Mouse (Mus musculus): ENCODE measurements around the gene Osm. TPM values are rescaled to one million over a fixed set of nuclear protein-coding genes. Genes with fewer than 3 reads are reported as not detected.

The Osm gene
- polyA plus RNA-seq, 1 experiment from 2014 or later, result 0.20 TPM

- no peaks in the 10 kb centered on the region for H3K4me1 ChIP-seq
- H3K27me3 ChIP-seq, result no peaks in the 10 kb centered on the region
- H3K4me2 ChIP-seq (replicated peaks), result no peak overlapping the region
- no peaks in the 10 kb centered on the region for H3K9me3 ChIP-seq (replicated peaks)
- H3K27ac ChIP-seq (replicated peaks), result no peak overlapping the region
- no peak overlapping the region for H3K9ac ChIP-seq
- H3K36me3 ChIP-seq, result no peaks in the 10 kb centered on the region
- no peak for ATAC-seq (ENCODE audit: insufficient number of reproducible peaks, low FRiP score, low TSS enrichment, low read depth)
- WGBS, result 76% methylated on average over 4 of the region's 4 CpGs
- no peak overlapping the region for H3K4me3 ChIP-seq (replicated peaks)
Measured at GRCm38 (mm10) chr11:4241180-4241579, 5.0 kb downstream of the Osm start.

GRCm38 (mm10) chr11:4246126-4246525, 9.9 kb downstream of the Osm start:
- no peak for ATAC-seq (ENCODE audit: insufficient number of reproducible peaks, low FRiP score, low TSS enrichment, low read depth)
- Histone ChIP-seq H3K4me3 (replicated peaks) (no peak overlapping the region), H3K9me3 (replicated peaks) (no peaks in the 10 kb centered on the region), H3K4me1 (no peaks in the 10 kb centered on the region), H3K36me3 (no peaks in the 10 kb centered on the region), H3K27me3 (no peaks in the 10 kb centered on the region), H3K9ac (no peak overlapping the region), H3K4me2 (replicated peaks) (no peak overlapping the region), H3K27ac (replicated peaks) (no peak overlapping the region)
- WGBS, result 50% methylated on average over 6 of the region's 6 CpGs

- 48% methylated on average over 4 of the region's 4 CpGs for WGBS
Measured at GRCm38 (mm10) chr11:4246623-4247022, 10.4 kb downstream of the Osm start.

GRCm38 (mm10) chr11:4247201-4247959, 11.2 kb downstream of the Osm start:
- Histone ChIP-seq H3K27ac (replicated peaks) (no peak overlapping the region), H3K9me3 (replicated peaks) (no peaks in the 10 kb centered on the region), H3K9ac (no peak overlapping the region), H3K27me3 (no peaks in the 10 kb centered on the region), H3K4me2 (replicated peaks) (no peak overlapping the region), H3K36me3 (no peaks in the 10 kb centered on the region), H3K4me3 (replicated peaks) (no peak overlapping the region), H3K4me1 (no peaks in the 10 kb centered on the region)
- WGBS, result 71% methylated on average over 14 of the region's 14 CpGs
- no peak for ATAC-seq (ENCODE audit: insufficient number of reproducible peaks, low FRiP score, low TSS enrichment, low read depth)

More at GRCm38 (mm10) chr11:4246623-4247022, 10.4 kb downstream of the Osm start:
- no peak overlapping the region for H3K9ac ChIP-seq
- H3K27ac ChIP-seq (replicated peaks), result no peak overlapping the region
- no peaks in the 10 kb centered on the region for H3K9me3 ChIP-seq (replicated peaks)
- H3K27me3 ChIP-seq, result no peaks in the 10 kb centered on the region
- no peak overlapping the region for H3K4me3 ChIP-seq (replicated peaks)
- H3K4me2 ChIP-seq (replicated peaks), result no peak overlapping the region
- no peaks in the 10 kb centered on the region for H3K36me3 ChIP-seq
- no peak for ATAC-seq (ENCODE audit: insufficient number of reproducible peaks, low FRiP score, low TSS enrichment, low read depth)
- H3K4me1 ChIP-seq, result no peaks in the 10 kb centered on the region

GRCm38 (mm10) chr11:4249151-4249550, 12.9 kb downstream of the Osm start:
- WGBS, result 83% methylated on average over 3 of the region's 3 CpGs
- Histone ChIP-seq H3K4me3 (replicated peaks) (no peak overlapping the region), H3K4me2 (replicated peaks) (no peak overlapping the region), H3K4me1 (no peaks in the 10 kb centered on the region), H3K36me3 (no peaks in the 10 kb centered on the region), H3K27me3 (no peaks in the 10 kb centered on the region), H3K27ac (replicated peaks) (no peak overlapping the region), H3K9ac (no peak overlapping the region), H3K9me3 (replicated peaks) (no peaks in the 10 kb centered on the region)
- ATAC-seq (ENCODE audit: insufficient number of reproducible peaks, low FRiP score, low TSS enrichment, low read depth), result no peak

GRCm38 (mm10) chr11:4250290-4250689, 14.1 kb downstream of the Osm start:
- Histone ChIP-seq H3K27me3 (no peaks in the 10 kb centered on the region), H3K27ac (replicated peaks) (no peak overlapping the region), H3K9me3 (replicated peaks) (no peaks in the 10 kb centered on the region), H3K4me3 (replicated peaks) (no peak overlapping the region), H3K36me3 (no peaks in the 10 kb centered on the region), H3K4me1 (no peaks in the 10 kb centered on the region), H3K4me2 (replicated peaks) (no peak overlapping the region), H3K9ac (no peak overlapping the region)
- WGBS, result 57% methylated on average over 7 of the region's 7 CpGs
- no peak for ATAC-seq (ENCODE audit: insufficient number of reproducible peaks, low FRiP score, low TSS enrichment, low read depth)

GRCm38 (mm10) chr11:4251376-4251775, 15.2 kb downstream of the Osm start:
- no peaks in the 10 kb centered on the region for H3K27me3 ChIP-seq
- WGBS, result 88% methylated on average over 3 of the region's 3 CpGs
- H3K9ac ChIP-seq, result no peak overlapping the region
- H3K4me2 ChIP-seq (replicated peaks), result no peak overlapping the region
- no peak overlapping the region for H3K27ac ChIP-seq (replicated peaks)
- no peaks in the 10 kb centered on the region for H3K36me3 ChIP-seq
- no peaks in the 10 kb centered on the region for H3K4me1 ChIP-seq
- H3K9me3 ChIP-seq (replicated peaks), result no peaks in the 10 kb centered on the region
- no peak overlapping the region for H3K4me3 ChIP-seq (replicated peaks)
- peak; percentile 43; the same call in 1 of the 2 replicates for ATAC-seq (ENCODE audit: insufficient number of reproducible peaks, low FRiP score, low TSS enrichment, low read depth)

- Histone ChIP-seq H3K27me3 (no peaks in the 10 kb centered on the region), H3K36me3 (no peaks in the 10 kb centered on the region), H3K4me1 (no peaks in the 10 kb centered on the region), H3K9me3 (replicated peaks) (no peaks in the 10 kb centered on the region), H3K9ac (no peak overlapping the region), H3K4me3 (replicated peaks) (no peak overlapping the region), H3K27ac (replicated peaks) (no peak overlapping the region), H3K4me2 (replicated peaks) (no peak overlapping the region)
- WGBS, result 76% methylated on average over 2 of the region's 2 CpGs
- ATAC-seq (ENCODE audit: insufficient number of reproducible peaks, low FRiP score, low TSS enrichment, low read depth), result no peak
Measured at GRCm38 (mm10) chr11:4252886-4253285, 16.7 kb downstream of the Osm start.

GRCm38 (mm10) chr11:4256846-4257607, 20.8 kb downstream of the Osm start, which contains the start of gene Lif:
TSS of gene Lif (plus strand) at chr11:4257557.
- 52% methylated on average over 11 of the region's 11 CpGs for WGBS
- no peaks in the 10 kb centered on the region for H3K36me3 ChIP-seq
- H3K9me3 ChIP-seq (replicated peaks), result no peaks in the 10 kb centered on the region
- H3K4me2 ChIP-seq (replicated peaks), result no peak within 1 kb of the TSS
- ATAC-seq (ENCODE audit: insufficient number of reproducible peaks, low FRiP score, low TSS enrichment, low read depth), result no peak
- H3K27me3 ChIP-seq, result no peaks in the 10 kb centered on the region
- no peak within 1 kb of the TSS for H3K27ac ChIP-seq (replicated peaks)
- no peak within 1 kb of the TSS for H3K4me3 ChIP-seq (replicated peaks)
- H3K9ac ChIP-seq, result no peak within 1 kb of the TSS
- peaks cover 27% of the 10 kb centered on the region for H3K4me1 ChIP-seq

GRCm38 (mm10) chr11:4257756-4258155, 21.5 kb downstream of the Osm start:
- Histone ChIP-seq H3K36me3 (no peaks in the 10 kb centered on the region), H3K4me2 (replicated peaks) (no peak overlapping the region), H3K9me3 (replicated peaks) (no peaks in the 10 kb centered on the region), H3K9ac (no peak overlapping the region), H3K27me3 (no peaks in the 10 kb centered on the region), H3K27ac (replicated peaks) (no peak overlapping the region), H3K4me1 (peaks cover 34% of the 10 kb centered on the region), H3K4me3 (replicated peaks) (no peak overlapping the region)
- ATAC-seq (ENCODE audit: insufficient number of reproducible peaks, low FRiP score, low TSS enrichment, low read depth), result no peak
- WGBS, result 54% methylated on average over 5 of the region's 5 CpGs

GRCm38 (mm10) chr11:4258657-4259082, 22.4 kb downstream of the Osm start:
- H3K4me1 ChIP-seq, result peaks cover 42% of the 10 kb centered on the region
- peak overlapping the region; percentile 23 for H3K4me3 ChIP-seq (replicated peaks)
- H3K27ac ChIP-seq (replicated peaks), result no peak overlapping the region
- no peak overlapping the region for H3K9ac ChIP-seq
- H3K27me3 ChIP-seq, result no peaks in the 10 kb centered on the region
- no peaks in the 10 kb centered on the region for H3K9me3 ChIP-seq (replicated peaks)
- whole genome bisulfite sequencing, result 1% methylated on average over 7 of the region's 7 CpGs
- H3K4me2 ChIP-seq (replicated peaks), result peak overlapping the region; percentile 46
- H3K36me3 ChIP-seq, result no peaks in the 10 kb centered on the region
- ATAC-seq (ENCODE audit: insufficient number of reproducible peaks, low FRiP score, low TSS enrichment, low read depth), result peak; percentile 13; the same call in 1 of the 2 replicates
